Mouse (Mus musculus) testis, adult 2 months (tissue): ENCODE measurements around the gene Zswim4.

Experiments
- CTCF ChIP-seq: fragments of 200-500 bp; IDR thresholded peaks from 2 replicates; pipeline ENCODE4 v1.5.1; 2012; ENCODE audit warnings: low read depth, mild to moderate bottlenecking, inconsistent platforms, low read length, moderate library complexity; ENCODE audit not compliant: control insufficient read depth, insufficient read depth, insufficient replicate concordance
- POLR2A ChIP-seq: fragments of 200-500 bp; IDR thresholded peaks from 2 replicates; pipeline ENCODE4 v1.6.1; 2012; ENCODE audit warnings: low read depth, mild to moderate bottlenecking, inconsistent platforms, low read length, moderate library complexity; ENCODE audit not compliant: control insufficient read depth

DNA sequence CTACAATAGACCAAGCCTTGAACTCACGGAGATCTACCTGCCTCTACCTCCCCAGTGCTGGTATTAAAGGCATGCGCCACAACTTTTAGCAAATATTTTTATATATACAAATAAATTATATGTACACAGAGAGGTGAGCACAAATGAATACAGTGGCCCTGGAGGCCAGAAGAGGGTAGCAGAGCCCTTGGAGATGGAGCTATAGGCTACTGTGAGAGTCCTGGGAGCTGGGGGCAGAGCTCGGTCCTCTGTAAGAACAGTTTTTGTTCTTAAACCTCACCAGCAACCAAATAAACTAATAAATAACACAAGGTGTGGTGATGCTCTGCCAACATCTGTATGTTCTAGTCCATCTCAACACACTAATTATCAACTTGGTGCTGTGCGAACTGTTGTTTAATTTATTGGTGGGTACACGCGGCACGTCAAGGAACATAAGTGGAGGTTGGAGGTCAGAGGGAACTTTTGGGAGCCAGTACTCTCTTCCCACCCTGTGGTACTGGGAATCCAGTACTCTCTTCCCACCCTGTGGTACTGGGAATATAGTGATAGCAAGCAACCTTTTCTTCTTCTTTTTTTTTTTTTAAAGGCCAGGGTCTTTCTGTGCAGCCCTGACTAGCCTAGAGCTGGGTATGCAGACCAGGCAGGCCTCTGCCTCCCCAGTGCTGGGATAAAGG lies 46.5 kb downstream of the Zswim4 start:
- TF ChIP-seq CTCF (no peak), POLR2A (no peak)
